Mouse (Mus musculus) liver, embryonic 14.5 days (tissue): ENCODE measurements around the gene Krtap4-1. TPM values are rescaled to one million over a fixed set of nuclear protein-coding genes. Genes with fewer than 3 reads are reported as not detected.

Source experiments
- ATAC-seq: fragments of 200-750 bp; cut with Nextera tagmentation; 2 replicates; pipeline ENCODE4 v1.8.0; 2017; ENCODE audit warnings: moderate number of reproducible peaks, mild to moderate bottlenecking, moderate library complexity; ENCODE audit not compliant: insufficient read depth
- DNase-seq, 3 experiments: peaks; one replicate each; pipeline ENCODE4 v3.0.0-alpha.2; 2012 to 2013; ENCODE audit warnings: low read depth in 3 of 3, low spot score in 3 of 3
- H3K27ac ChIP-seq: fragments of 300-500 bp; sonication (generic); 2 replicates; pipeline ENCODE4 v1.5.1; 2014; ENCODE audit warnings: moderate library complexity, mild to moderate bottlenecking, control low read depth, inconsistent platforms
- H3K27me3 ChIP-seq: fragments of 300-500 bp; sonication (generic); 2 replicates; pipeline ENCODE4 v1.6.1; 2014; ENCODE audit warnings: mild to moderate bottlenecking, low read length, moderate library complexity; ENCODE audit not compliant: control insufficient read depth, insufficient read depth
- H3K36me3 ChIP-seq: fragments of 300-500 bp; sonication (generic); replicated peaks from 2 replicates; pipeline ENCODE4 v1.6.1; 2014; ENCODE audit warnings: low read depth; ENCODE audit not compliant: control insufficient read depth, insufficient read depth
- H3K4me1 ChIP-seq, 2 experiments: fragments of 200-500 bp in 1 of 2; fragments of 300-500 bp in 1 of 2; sonication (generic) in 1 of 2; replicated peaks; 2 replicates each; pipeline ENCODE4 v1.6.1; 2012 to 2014; ENCODE audit warnings: antibody characterized with exemption in 1 of 2, inconsistent platforms in 1 of 2, low read length in 1 of 2; ENCODE audit not compliant: control insufficient read depth in 2 of 2, insufficient read depth in 2 of 2
- H3K4me2 ChIP-seq: fragments of 300-500 bp; sonication (generic); 2 replicates; pipeline ENCODE4 v1.6.1; 2014; ENCODE audit warnings: low read depth, mild to moderate bottlenecking, control low read depth, moderate library complexity
- H3K4me3 ChIP-seq, 2 experiments: fragments of 200-500 bp in 1 of 2; fragments of 300-500 bp in 1 of 2; sonication (generic) in 1 of 2; 2 replicates each; pipeline ENCODE4 v1.5.1; 2012 to 2014; ENCODE audit warnings: low read depth in 2 of 2, low read length in 2 of 2, mild to moderate bottlenecking in 2 of 2, control low read depth in 1 of 2, inconsistent platforms in 1 of 2, moderate library complexity in 1 of 2; ENCODE audit not compliant: insufficient read depth in 1 of 2
- H3K9ac ChIP-seq: fragments of 300-500 bp; sonication (generic); replicated peaks from 2 replicates; pipeline ENCODE4 v1.6.1; 2014; ENCODE audit warnings: mild to moderate bottlenecking, control low read depth, moderate library complexity
- H3K9me3 ChIP-seq: fragments of 300-500 bp; sonication (generic); 2 replicates; pipeline ENCODE4 v1.6.1; 2016; ENCODE audit warnings: low read length, mixed read lengths; ENCODE audit not compliant: control insufficient read depth
- CTCF ChIP-seq: IDR thresholded peaks from 2 replicates; pipeline ENCODE4 v1.5.1; 2016; ENCODE audit warnings: antibody characterized with exemption, low read depth, control low read depth
- EP300 ChIP-seq: IDR thresholded peaks from 2 replicates; pipeline ENCODE4 v1.6.1; 2016; ENCODE audit warnings: antibody characterized with exemption, low read depth
- WGBS: fragments of 180-500 bp; shearing (Covaris S2); extraction: QIAGEN DNeasy Blood & Tissue Kit; methylation state at CpG from one replicate; pipeline ENCODE4 v1.1.7; 2014; ENCODE audit not compliant: insufficient replicate concordance; 5-methylcytosine and 5-hydroxymethylcytosine counted together
- polyA plus RNA-seq, 2 experiments: library from polyadenylated mRNA; depleted of rRNA in 1 of 2; stranded (reverse) in 1 of 2; unstranded in 1 of 2; fragments of >200 nt; fragmentation: Nextera tagmentation in 1 of 2; extraction: Ambion mirVana in 1 of 2; gene quantifications; 2 replicates each; pipeline versions ENCODE4 v1.2.1 to v1.2.3; 2012 to 2014

Gene Krtap4-1
- polyA plus RNA-seq, 2 experiments: not detected

- H3K27me3 ChIP-seq: no peaks in the 10 kb centered on the region
- DNase-seq (no peak), ATAC-seq (no peak)
- no peak overlapping the region for H3K4me3 ChIP-seq
- TF ChIP-seq CTCF (no peak), EP300 (no peak)
- no peak overlapping the region for H3K4me2 ChIP-seq
- no peak overlapping the region for H3K9ac ChIP-seq
- 11% methylated on average over 1 of the region's 1 CpGs for WGBS
- no peaks in the 10 kb centered on the region for H3K4me1 ChIP-seq
- no peaks in the 10 kb centered on the region for H3K36me3 ChIP-seq
- no peak overlapping the region for H3K27ac ChIP-seq
- H3K9me3 ChIP-seq: no peaks in the 10 kb centered on the region
Measured at GRCm38 (mm10) chr11:99640926-99641325, 12.9 kb upstream of the Krtap4-1 start.

DNA sequence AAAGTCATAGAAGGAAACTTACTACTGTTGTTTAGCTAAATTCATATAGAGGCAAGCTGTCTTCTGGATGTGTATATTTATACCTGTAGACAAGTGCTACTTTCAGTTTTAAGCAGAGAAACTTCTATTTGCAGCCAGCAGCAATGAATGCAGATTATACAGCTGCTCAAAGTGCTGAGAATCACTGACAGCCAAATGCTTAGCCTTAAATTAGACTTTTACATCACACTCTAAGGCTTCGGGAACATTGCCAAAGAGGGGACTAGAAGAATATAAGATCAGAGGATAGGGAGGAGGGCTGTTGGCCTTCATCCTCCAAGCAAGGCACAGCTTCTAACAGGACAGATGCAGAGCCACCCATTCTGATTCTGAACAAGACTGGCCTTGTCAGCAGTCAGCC, 9.0 kb upstream of the Krtap4-1 start:
- TF ChIP-seq CTCF: no peak
- TF ChIP-seq EP300: no peak
- H3K4me3 ChIP-seq: no peak overlapping the region
- H3K4me2 ChIP-seq: no peak overlapping the region
- no peak overlapping the region for H3K9ac ChIP-seq
- H3K9me3 ChIP-seq: no peaks in the 10 kb centered on the region
- no peak overlapping the region for H3K27ac ChIP-seq
- WGBS: 70% methylated on average over 1 of the region's 1 CpGs
- no peaks in the 10 kb centered on the region for H3K4me1 ChIP-seq
- ATAC-seq (no peak), DNase-seq (no peak)
- H3K27me3 ChIP-seq: no peaks in the 10 kb centered on the region
- H3K36me3 ChIP-seq: no peaks in the 10 kb centered on the region

- Histone ChIP-seq H3K4me1 (no peaks in the 10 kb centered on the region), H3K36me3 (no peaks in the 10 kb centered on the region), H3K4me3 (no peak within 1 kb of the TSS), H3K9ac (no peak within 1 kb of the TSS), H3K27me3 (no peaks in the 10 kb centered on the region), H3K4me2 (no peak within 1 kb of the TSS), H3K27ac (no peak within 1 kb of the TSS), H3K9me3 (no peaks in the 10 kb centered on the region)
- ATAC-seq (no peak), DNase-seq (no peak)
- TF ChIP-seq CTCF: no peak
- no peak for TF ChIP-seq EP300
- WGBS: 42% methylated on average over 8 of the region's 8 CpGs
Measured at GRCm38 (mm10) chr11:99634653-99635134, 6.7 kb upstream of the Krtap4-1 start, which contains the start of gene Krtap4-2. TSS of gene Krtap4-2 (minus strand) at chr11:99635084.

- Histone ChIP-seq H3K4me3 (no peak overlapping the region), H3K4me2 (no peak overlapping the region), H3K36me3 (no peaks in the 10 kb centered on the region), H3K27ac (no peak overlapping the region), H3K9me3 (no peaks in the 10 kb centered on the region), H3K4me1 (no peaks in the 10 kb centered on the region), H3K9ac (no peak overlapping the region), H3K27me3 (no peaks in the 10 kb centered on the region)
- DNase-seq (no peak), ATAC-seq (no peak)
- WGBS: 27% methylated on average over 2 of the region's 2 CpGs
- TF ChIP-seq EP300: no peak
- no peak for TF ChIP-seq CTCF
Measured at GRCm38 (mm10) chr11:99633293-99633692, 5.3 kb upstream of the Krtap4-1 start.

- TF ChIP-seq CTCF: no peak
- TF ChIP-seq EP300: no peak
- Histone ChIP-seq H3K9me3 (no peaks in the 10 kb centered on the region), H3K36me3 (no peaks in the 10 kb centered on the region), H3K9ac (no peak overlapping the region), H3K4me2 (no peak overlapping the region), H3K4me3 (no peak overlapping the region), H3K27ac (no peak overlapping the region), H3K4me1 (no peaks in the 10 kb centered on the region), H3K27me3 (no peaks in the 10 kb centered on the region)
- 51% methylated on average over 3 of the region's 3 CpGs for WGBS
- DNase-seq (no peak), ATAC-seq (no peak)
Measured at GRCm38 (mm10) chr11:99630890-99631289, 2.9 kb upstream of the Krtap4-1 start.
